Mouse (Mus musculus): ENCODE measurements at regions not wholly inside any gene's neighbourhood (a gene's known extent, or its start where the extent isn't known, plus 50 kb on each side); places are given as distances from the start of the nearest gene placed in this dataset.

- Histone ChIP-seq H3K9ac (ENCODE audit: low read length) (no peak overlapping the region), H3K4me1 (ENCODE audit: control insufficient read depth, insufficient read depth, low read length) (no peaks in the 10 kb centered on the region), H3K9me3 (ENCODE audit: control insufficient read depth, low read length) (no peaks in the 10 kb centered on the region), H3K4me3 (ENCODE audit: low read depth, low read length) (no peak overlapping the region), H3K27ac (ENCODE audit: low read depth, low read length) (no peak overlapping the region), H3K36me3 (ENCODE audit: control insufficient read depth, insufficient read depth, low read length) (no peaks in the 10 kb centered on the region), H3K4me2 (ENCODE audit: low read depth) (no peak overlapping the region), H3K27me3 (ENCODE audit: control insufficient read depth, insufficient read depth, low read length) (no peaks in the 10 kb centered on the region)
- 73% methylated on average over 2 of the region's 2 CpGs for WGBS
- no peak for ATAC-seq (ENCODE audit: insufficient read depth, low FRiP score, low TSS enrichment)
- DNase-seq (ENCODE audit: low spot score): no peak
Observed at GRCm38 (mm10) chr17:91161834-91162233, 69.0 kb upstream of the Nrxn1 start.

All from neural tube, embryonic 11.5 days (tissue).